Mouse (Mus musculus): Measurements from ENCODE around the gene Ensa.
"Not testable (repeated sequence)": the region's sequence is repeated elsewhere in the genome, so short reads cannot be mapped to it uniquely, and the experiment has no call there.

The Ensa gene

DNA sequence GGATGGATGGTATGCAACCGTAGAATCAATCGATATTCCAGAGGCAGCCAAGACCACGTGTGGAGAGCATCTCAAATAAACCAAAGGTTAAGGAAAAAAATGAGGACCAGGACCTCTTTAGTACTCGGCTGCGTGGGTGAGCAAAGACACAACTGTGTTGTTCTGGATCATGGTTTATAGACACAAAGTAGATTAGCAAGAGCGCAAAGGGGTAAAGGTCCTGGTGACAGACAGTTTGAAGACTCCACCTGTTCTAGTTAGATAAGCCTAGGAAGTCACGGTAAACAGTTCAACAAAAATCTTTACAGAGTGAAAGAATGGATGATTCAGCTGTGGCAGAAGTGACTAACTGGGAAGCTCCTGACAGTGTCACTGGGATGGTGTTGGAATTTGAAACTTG lies 18.3 kb downstream of the Ensa start:
- DNase-seq (ENCODE audit: low spot score), result no peak

DNA sequence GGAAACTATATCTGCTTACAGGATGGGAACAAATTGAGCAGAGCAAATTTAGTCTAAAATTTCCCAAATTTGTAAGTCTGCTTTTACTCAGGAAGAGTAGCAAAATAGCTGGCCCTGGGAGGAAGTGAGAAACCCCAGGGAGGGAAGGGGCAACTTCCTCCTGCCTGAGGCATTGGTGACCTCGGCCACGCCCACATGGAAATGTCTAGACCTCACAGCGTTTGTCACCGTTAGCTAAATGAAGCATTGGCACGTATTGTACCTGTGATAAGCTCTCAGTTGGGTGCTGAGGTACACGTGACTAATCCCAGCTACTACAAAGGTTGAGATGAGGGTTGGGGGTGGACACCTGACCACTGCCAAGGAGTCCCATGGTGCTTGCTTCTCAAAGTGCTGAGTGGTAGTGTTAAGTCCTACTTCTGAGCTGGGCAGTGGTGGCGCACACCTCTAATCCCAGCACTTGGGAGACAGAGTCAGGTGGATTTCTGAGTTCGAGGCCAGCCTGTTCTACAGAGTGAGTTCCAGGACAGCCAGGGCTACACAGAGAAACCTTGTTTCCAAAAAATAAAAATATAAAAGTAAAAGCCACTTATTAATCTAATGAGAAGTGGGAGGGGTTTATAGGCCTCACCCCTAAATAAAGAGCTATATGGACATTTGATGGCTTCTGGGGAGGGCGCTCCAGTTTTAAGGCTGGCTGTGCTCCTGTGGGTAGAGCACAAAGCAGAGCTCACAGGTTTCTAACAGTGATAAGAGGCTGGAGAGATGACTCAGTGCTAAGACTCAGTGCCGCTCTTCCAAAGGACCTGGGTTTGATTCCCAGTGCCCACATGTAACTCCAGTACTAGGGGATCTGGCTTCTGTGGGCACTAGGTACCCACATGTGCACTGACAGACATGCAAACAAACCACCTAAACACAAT lies 20.8 kb downstream of the Ensa start:
- DNase-seq (ENCODE audit: low spot score), result peak; percentile 64

DNA sequence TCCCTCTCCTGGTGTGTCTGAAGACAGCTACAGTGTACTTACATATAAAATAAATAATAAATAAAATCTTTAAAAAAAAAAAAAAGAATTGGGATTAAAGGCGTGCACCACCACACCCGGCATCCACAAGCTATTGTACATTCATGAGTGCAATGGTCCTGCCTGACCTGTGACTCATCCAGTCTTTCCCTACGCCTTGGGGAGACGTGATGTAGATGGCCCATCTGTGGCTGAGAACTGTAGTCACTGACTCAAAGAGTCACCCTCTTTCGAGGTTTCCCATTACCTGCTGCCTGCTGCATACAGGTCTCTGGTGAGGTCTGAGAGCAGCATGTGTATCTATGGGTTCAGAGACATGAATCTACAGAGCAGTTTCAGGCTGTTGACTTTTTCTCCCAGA lies 23.2 kb downstream of the Ensa start:
- DNase-seq (ENCODE audit: low spot score), result no peak

DNA sequence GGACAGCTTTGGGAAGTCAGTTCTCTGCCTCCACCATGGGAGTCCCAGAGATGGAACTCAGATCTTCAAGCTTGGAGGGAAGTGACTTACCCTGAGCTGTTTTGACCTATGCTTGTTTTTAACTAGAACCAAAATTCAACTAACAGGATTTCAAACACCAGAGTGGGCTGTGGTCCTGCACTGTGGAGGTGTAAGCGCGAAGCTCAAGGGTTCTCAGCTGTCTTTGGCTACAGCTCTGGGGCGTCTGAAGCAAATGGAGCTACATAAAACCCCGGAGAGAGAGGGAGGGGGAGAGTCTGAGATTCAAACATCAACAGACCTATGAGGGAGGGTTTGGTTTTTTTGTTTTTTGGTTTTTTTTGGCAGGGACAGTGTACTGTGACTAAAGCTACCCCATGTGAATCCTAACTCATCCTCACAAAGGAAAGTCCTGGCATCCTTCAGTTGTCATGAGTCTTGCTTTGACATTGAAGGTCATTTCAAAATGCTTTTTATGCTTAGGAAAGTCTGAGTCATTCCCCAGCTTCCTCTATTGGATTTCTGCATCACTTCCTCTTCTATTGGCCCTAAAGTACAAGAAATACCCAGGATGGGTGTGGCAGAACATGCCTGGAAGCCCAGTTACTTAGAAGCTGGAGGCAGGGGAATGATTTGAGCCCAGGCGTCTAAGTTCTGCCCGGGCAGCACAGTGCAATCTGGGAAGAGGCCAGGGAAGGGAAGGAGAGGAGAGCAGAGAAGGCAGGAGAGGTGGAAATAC lies 25.7 kb downstream of the Ensa start:
- no peak for DNase-seq (ENCODE audit: low spot score)

DNA sequence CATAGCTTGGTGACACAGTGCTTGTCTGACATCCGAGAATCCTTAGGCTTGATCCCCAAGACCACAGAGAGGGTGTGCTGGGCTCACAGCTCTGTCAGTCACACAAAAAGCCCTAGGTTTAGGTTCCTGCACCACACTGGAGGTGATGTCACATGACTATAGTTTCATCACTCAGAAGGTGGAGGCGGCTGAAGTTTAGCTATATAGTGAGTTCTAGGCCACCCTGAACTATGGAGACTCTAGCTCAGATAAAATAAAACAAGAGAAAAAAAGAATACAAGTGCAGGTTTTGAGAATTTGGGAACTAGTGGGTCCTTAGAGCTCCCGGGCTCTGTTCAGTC lies 26.2 kb downstream of the Ensa start:
- DNase-seq (ENCODE audit: low spot score), result no peak

- DNase-seq (ENCODE audit: low spot score), result no peak
Observed at GRCm38 (mm10) chr3:95651391-95652203, 26.8 kb downstream of the Ensa start.

- no peak for DNase-seq (ENCODE audit: low spot score)
Observed at GRCm38 (mm10) chr3:95652204-95652811, 27.5 kb downstream of the Ensa start.

- no peak for DNase-seq (ENCODE audit: low spot score)
Observed at GRCm38 (mm10) chr3:95652871-95653270, 28.1 kb downstream of the Ensa start.

DNA sequence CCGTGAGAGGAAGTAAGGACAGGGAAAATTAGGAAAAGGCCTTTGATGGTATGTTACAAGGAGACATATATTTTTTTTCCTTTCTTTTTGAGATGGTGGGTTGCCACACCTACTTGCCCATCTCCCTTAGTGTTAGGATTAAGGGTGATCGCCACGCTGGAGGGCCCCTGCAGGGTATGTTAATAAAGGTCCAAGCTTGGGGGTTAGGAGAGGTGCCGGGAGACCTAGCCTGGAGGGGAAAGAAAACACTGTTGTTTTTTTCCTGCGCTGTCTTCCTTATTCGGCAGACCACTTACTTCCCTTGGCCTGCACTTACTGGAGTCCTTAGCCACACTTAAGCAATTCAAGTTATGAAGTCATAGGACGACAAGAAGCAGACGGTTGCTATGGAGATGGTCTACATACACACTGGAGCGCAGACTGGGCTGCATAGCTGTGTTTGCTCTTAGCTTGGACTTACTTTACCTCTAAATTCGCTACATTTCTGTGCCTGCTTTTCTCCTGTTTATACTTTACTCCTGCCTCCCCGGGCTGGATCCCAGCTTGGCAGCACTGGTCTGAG lies 28.8 kb downstream of the Ensa start:
- no peak for DNase-seq (ENCODE audit: low spot score)

DNA sequence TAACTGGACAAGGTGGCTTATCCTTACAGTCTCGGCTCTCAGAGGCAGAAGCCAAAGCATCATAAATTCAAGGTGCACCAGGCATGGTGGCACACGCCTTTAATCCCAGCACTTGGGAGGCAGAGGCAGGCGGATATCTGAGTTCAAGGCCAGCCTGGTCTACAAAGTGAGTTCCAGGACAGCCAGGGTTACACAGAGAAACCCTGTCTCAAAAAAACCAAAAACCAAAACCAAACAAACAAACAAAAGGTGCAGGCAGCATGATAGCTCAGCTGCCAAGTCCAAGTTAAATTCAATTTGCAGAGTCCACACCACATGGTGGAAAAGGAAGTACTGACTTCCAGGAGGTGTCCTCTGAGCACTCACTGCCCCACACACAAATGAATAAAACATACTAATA lies 29.6 kb downstream of the Ensa start:
- not testable (repeated sequence) for DNase-seq (ENCODE audit: low spot score)

- DNase-seq (ENCODE audit: low spot score), result no peak
Observed at GRCm38 (mm10) chr3:95655437-95655836, 30.6 kb downstream of the Ensa start.

- no peak for DNase-seq (ENCODE audit: low spot score)
Observed at GRCm38 (mm10) chr3:95657108-95657507, 32.3 kb downstream of the Ensa start.

GRCm38 (mm10) chr3:95657711-95658110 lies 32.9 kb downstream of the Ensa start:
- DNase-seq (ENCODE audit: low spot score), result no peak

- DNase-seq (ENCODE audit: low spot score), result peak; percentile 88
Observed at GRCm38 (mm10) chr3:95658236-95658867, 33.6 kb downstream of the Ensa start, which contains the start of gene Mcl1. TSS of gene Mcl1 (plus strand) at chr3:95658788.

DNA sequence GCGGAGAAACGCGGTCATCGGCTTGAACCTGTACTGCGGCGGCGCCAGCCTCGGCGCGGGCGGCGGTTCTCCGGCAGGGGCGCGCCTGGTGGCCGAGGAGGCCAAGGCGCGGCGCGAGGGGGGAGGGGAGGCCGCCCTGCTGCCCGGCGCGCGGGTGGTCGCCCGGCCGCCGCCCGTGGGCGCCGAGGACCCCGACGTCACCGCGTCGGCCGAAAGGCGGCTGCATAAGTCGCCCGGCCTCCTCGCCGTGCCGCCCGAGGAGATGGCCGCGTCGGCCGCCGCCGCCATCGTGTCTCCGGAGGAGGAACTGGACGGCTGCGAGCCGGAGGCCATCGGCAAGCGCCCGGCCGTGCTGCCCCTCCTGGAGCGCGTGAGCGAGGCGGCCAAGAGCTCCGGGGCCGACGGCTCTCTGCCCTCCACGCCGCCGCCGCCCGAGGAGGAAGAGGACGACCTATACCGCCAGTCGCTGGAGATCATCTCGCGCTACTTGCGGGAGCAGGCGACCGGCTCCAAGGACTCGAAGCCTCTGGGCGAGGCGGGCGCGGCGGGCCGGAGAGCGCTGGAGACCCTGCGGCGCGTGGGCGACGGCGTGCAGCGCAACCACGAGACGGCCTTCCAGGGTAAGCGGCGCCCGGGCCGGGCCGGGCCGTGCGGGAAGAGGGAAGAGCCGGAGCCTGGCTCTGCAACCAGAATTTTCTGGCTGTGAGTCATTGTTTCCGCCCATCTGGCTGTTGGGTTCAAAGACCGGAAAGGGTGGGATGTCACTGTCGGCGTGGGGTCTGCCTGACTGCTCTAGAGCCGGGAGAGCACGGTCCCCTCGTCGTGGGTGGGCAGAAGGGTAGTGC lies 34.3 kb downstream of the Ensa start:
- peak; percentile 79 for DNase-seq (ENCODE audit: low spot score)

DNA sequence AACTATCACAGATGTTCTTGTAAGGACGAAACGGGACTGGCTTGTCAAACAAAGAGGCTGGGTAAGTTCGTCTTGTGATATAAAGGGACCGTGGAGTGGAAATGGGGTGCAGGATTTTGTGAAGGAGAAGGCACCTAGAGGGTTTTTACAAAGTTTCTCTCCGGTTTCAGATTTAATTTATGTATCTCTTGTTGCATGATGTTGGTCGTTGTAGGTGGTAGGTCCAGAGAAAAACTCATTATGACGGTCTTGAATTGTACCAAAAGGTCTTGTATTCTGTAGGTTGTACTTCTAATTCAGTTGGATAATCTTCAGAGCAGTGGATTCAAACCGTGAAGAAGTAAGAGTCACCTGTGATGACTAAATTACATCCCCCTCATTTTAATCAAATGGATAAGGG lies 35.2 kb downstream of the Ensa start:
- no peak for DNase-seq (ENCODE audit: low spot score)

GRCm38 (mm10) chr3:95660788-95661478 lies 36.1 kb downstream of the Ensa start:
- no peak for DNase-seq (ENCODE audit: low spot score)

DNA sequence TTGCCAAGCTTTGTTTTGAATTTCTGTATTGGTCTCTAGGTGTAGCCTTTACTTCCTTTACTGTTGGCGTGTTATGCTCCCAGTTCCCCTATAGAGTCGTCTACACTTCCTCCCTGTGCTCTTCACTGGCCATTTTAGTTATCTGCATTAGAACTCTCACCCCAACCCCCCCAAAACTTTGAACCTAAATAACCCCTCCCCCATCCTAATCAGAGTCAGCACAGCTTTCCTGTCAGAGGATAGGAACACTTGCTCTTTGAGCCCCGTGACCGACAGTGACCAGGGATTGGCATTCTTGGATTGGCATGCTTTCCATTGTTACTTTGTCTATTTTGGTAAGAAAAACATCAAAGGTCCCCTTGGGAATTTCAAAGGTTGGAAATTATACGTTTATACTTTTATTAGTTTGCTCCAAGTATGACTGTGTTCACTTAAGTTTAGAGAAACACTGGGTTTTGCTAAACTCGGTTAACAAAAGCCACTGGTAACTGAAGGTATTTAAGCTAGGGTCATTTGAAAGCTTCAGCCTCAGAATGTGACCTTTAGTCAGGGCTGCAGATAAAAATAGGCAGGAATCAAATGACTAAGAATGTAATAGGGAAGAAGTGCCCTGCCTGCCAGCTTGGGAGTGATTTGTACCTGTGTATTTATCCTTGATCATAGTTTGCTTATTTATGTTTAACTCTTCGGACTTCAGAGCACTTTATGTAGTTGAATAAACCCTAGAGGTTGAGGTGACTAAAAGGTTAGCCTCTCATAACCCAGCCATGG lies 37.3 kb downstream of the Ensa start:
- DNase-seq (ENCODE audit: low spot score), result no peak
